Comparison of ENCODE assay signal across 32 mouse cellular contexts in the genomic region with DNA sequence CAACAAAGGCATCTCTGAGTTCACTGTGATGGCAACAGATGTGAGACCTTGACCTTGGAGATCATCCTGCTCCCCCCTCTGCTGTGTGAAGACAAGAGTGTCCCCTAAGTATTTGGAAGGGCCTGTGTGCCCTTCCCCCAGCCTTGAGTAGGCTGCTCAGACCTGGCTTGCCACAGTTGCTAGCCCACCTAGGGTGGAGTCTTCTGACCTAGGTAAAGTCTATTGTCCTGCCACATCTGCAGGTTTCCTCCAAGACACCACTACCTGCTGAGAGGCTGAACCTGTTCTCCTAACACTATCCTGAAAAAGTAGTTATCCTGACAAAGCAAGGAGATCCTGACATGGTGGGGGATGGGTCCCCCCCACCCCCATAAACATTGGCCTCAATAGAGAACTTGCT.
"Had no signal": no experiment of that assay in that cellular context is flagged by ENCODE, and none has a peak within 500 bp of the region (broad histone marks: within the 10 kb centered on the region; RNA-seq: fewer than 3 reads in every experiment).

No protein-coding gene starts in this region.

- H3K36me3 ChIP-seq: limb, embryonic 10.5 days; limb, embryonic 12.5 days; limb, embryonic 13.5 days; limb, embryonic 15.5 days; liver, embryonic 12.5 days; liver, embryonic 13.5 days; liver, embryonic 15.5 days; lung, embryonic 15.5 days; midbrain, embryonic 10.5 days; midbrain, embryonic 12.5 days; midbrain, embryonic 15.5 days; neural tube, embryonic 12.5 days; neural tube, embryonic 13.5 days had no signal

- H3K4me2 ChIP-seq: limb, embryonic 12.5 days; limb, embryonic 13.5 days; limb, embryonic 15.5 days; liver, embryonic 11.5 days; liver, embryonic 12.5 days; liver, embryonic 13.5 days; liver, embryonic 15.5 days; lung, embryonic 14.5 days; lung, embryonic 15.5 days; midbrain, embryonic 11.5 days; midbrain, embryonic 12.5 days; midbrain, embryonic 15.5 days; neural tube, embryonic 12.5 days; neural tube, embryonic 13.5 days had no signal

- ATAC-seq: liver, embryonic 12.5 days; liver, postnatal 0 days; lung, postnatal 0 days; midbrain, embryonic 15.5 days; midbrain, embryonic 16.5 days had no signal

- H3K27me3 ChIP-seq: limb, embryonic 12.5 days; limb, embryonic 13.5 days; limb, embryonic 15.5 days; liver, embryonic 12.5 days; liver, embryonic 13.5 days; liver, embryonic 15.5 days; lung, embryonic 15.5 days; megakaryocyte, embryonic 14.5 days; midbrain, embryonic 12.5 days; midbrain, embryonic 15.5 days; neural tube, embryonic 12.5 days; neural tube, embryonic 13.5 days had no signal

- H3K9me3 ChIP-seq: limb, embryonic 10.5 days; limb, embryonic 12.5 days; limb, embryonic 13.5 days; limb, embryonic 15.5 days; liver, embryonic 12.5 days; liver, embryonic 13.5 days; liver, embryonic 15.5 days; lung, embryonic 15.5 days; megakaryocyte, embryonic 14.5 days; midbrain, embryonic 10.5 days; midbrain, embryonic 12.5 days; midbrain, embryonic 15.5 days; neural tube, embryonic 12.5 days; neural tube, embryonic 13.5 days had no signal

- DNase-seq: left cerebral cortex, postnatal 4 days; liver; liver, embryonic 13.5 days; liver, postnatal 0 days; lung, adult 18-20 months; lung, adult 2 months; lung, embryonic 14.5 days; lung, postnatal 10 days; lung, postnatal 14 days; lung, postnatal 36 days; lung, postnatal 4 days; midbrain, embryonic 14.5 days had no signal

- H3K4me3 ChIP-seq: limb, embryonic 10.5 days; limb, embryonic 12.5 days; limb, embryonic 13.5 days; limb, embryonic 15.5 days; liver, embryonic 12.5 days; liver, embryonic 13.5 days; liver, embryonic 15.5 days; lung, embryonic 15.5 days; megakaryocyte, embryonic 14.5 days; midbrain, embryonic 10.5 days; midbrain, embryonic 12.5 days; midbrain, embryonic 15.5 days; myocyte; neural tube, embryonic 12.5 days; neural tube, embryonic 13.5 days had no signal

- H3K4me1 ChIP-seq: limb, embryonic 10.5 days; limb, embryonic 12.5 days; limb, embryonic 13.5 days; limb, embryonic 15.5 days; liver, embryonic 12.5 days; liver, embryonic 13.5 days; liver, embryonic 15.5 days; lung, embryonic 15.5 days; megakaryocyte, embryonic 14.5 days; midbrain, embryonic 10.5 days; midbrain, embryonic 12.5 days; midbrain, embryonic 15.5 days; neural tube, embryonic 12.5 days; neural tube, embryonic 13.5 days had no signal

- H3K27ac ChIP-seq: limb, embryonic 10.5 days; limb, embryonic 12.5 days; limb, embryonic 13.5 days; limb, embryonic 15.5 days; liver, embryonic 12.5 days; liver, embryonic 13.5 days; liver, embryonic 14.5 days; liver, embryonic 15.5 days; lung, embryonic 15.5 days; macrophage; midbrain, embryonic 10.5 days; midbrain, embryonic 12.5 days; midbrain, embryonic 15.5 days; neural tube, embryonic 12.5 days; neural tube, embryonic 13.5 days had no signal

- H3K9ac ChIP-seq: limb, embryonic 12.5 days; limb, embryonic 13.5 days; limb, embryonic 15.5 days; liver, embryonic 12.5 days; liver, embryonic 13.5 days; liver, embryonic 14.5 days; liver, embryonic 15.5 days; liver, postnatal 0 days; lung, embryonic 14.5 days; lung, embryonic 15.5 days; midbrain, embryonic 12.5 days; midbrain, embryonic 15.5 days; neural tube, embryonic 12.5 days; neural tube, embryonic 13.5 days had no signal
